Mouse (Mus musculus) erythroid progenitor cell, adult 5-6 weeks (primary cell): ENCODE measurements at regions not wholly inside any gene's neighbourhood (a gene's known extent, or its start where the extent isn't known, plus 50 kb on each side); places are given as distances from the start of the nearest gene placed in this dataset.

Source experiments
- ATAC-seq: replicated peaks from 2 replicates; pipeline ENCODE4 v1.8.0; 2016; ENCODE audit warnings: moderate number of reproducible peaks, mild to moderate bottlenecking, moderate TSS enrichment, inconsistent platforms; ENCODE audit not compliant: poor library complexity, low FRiP score, severe bottlenecking

DNA sequence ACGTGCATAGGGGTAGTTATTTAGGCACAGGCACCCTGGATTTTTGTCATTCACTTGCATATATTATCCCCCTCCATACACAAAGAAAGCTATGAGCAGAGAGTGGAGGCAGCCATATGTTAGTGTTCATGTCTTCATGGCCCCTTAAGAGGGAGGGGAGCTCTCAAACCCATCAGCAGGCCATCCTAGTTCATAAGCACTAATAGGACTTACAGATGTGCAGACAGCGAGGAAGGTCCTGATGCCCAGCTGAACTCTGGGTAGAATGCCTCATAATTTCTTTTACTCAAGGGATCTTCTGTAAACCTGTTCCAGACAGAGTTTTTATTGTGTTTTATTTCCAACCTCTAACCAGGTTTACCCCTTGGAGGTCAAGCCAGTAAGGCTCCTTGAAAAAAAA lies 356.3 kb upstream of the Ubash3b start:
- no peak for ATAC-seq

DNA sequence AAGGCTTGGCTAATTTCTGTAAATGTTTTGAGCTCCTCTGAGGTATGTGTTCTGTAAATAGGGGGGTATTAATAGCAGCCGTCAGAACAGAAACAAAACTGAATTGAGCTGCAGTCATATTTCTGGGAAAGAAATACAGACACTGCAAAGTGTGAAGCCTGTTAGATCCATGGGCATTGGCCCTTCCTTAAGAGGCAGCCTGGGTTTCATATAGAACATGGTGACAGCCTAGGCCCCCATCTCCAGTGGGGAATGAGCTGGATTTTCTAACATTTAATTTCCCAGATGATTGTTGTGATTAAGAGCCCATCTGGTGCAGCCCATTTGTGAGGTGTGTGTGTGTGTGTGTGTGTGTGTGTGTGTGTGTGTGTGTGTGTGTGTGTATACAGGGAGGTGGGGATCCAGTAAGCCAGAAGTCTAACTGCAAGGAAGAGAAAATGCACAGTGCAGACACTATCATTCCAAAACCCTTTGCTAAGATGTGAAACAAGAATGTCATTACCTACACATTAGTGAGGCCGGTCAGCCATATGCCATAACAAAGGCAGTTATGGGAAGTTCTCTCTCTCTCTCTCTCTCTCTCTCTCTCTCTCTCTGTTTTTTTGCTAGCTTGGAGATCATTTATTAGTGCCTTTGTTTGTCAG lies 355.7 kb upstream of the Ubash3b start:
- no peak for ATAC-seq

DNA sequence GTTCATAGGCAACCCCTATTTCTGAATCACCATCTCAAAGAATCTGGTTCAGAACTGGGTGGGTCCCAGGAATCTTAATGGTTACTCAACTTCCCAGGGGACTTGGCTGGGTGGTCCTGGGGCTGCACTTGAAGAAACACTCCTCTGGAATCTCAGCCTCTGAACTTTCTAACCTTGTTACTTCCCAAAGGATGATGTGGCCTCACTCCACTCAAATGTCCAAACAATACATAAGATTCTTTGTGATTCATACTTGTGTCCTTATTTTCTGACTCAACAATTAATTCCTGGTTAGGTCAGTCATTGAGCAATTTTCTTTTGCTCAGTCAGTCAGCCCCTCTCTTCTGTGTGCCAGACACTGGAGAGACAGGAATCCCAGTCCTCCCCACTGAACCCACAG lies 353.7 kb upstream of the Ubash3b start:
- ATAC-seq: no peak

DNA sequence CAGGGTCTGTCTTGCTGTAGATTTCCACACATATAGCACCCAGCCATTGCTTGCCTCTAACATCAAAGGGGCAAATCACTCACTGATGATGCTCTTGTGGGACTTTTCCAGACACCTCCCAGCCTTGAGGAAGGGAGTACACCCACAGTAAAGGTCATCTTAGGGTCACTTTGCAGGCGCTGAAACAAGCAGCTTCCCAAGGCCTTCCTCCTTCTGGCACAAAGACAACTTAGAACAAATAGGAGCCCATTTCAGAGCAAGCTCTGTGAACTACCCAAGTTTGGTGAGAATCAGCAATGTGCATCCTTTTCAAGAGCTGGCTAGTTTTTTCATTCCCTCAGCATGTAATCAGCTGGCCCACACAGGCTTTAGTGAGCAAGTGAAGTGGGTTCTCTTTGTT lies 352.2 kb upstream of the Ubash3b start:
- ATAC-seq: no peak

DNA sequence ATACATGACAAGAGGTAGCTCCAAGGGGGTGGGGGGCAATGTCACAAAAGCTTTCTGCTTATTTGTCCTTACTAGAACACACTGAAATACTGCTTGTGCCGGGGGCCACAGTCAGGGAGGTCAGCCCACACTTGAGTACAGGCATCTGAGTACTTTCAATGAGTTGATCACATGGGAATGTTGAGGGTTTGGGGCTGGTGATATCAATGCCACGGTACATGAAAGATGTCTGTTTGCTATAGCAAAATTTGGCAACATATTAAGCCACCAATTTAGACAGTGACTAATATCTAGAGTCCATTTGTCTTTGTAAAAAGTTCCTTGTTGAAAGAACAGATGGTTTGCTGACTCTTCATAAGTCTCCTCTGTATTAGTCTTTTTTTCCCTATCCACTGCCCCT lies 348.1 kb upstream of the Ubash3b start:
- no peak for ATAC-seq

DNA sequence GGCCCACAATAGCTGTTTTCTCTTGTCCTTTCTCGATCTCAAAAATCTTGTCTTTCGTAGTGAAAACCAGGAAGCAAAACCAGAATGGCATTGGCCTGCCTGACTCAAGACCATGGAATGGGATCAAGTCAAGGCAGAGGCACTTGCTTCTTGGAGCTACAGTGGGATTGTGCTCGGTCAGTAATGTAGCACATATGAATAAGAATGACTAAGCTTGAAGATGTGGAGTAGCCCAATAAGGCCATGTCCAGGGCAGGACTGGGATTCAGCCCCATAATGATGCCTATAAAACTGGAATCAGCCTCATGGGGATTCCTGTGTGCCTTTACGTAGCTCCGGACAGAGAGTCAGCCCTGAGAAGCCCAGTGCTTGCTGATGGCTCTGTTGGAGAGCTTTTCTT lies 347.2 kb upstream of the Ubash3b start:
- no peak for ATAC-seq

DNA sequence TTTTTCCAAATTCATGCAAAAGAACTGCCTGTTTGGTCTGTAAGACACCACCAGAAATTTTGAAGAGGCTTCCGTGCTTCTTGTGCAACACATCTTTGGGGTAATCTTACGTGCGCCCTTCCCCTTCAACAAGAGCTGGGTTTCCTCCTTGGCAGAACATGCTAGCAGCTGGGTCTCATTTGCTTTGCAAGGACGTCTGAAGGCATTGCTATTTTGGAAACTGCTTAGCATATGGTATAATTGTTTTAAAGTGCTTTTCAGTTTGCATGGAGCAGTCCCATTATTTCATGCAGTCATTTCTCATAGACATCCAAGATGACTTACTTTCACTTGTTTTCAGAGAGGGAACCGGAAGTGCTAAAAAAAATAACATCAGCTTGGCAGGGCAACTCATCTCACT lies 336.8 kb upstream of the Ubash3b start:
- ATAC-seq: no peak

DNA sequence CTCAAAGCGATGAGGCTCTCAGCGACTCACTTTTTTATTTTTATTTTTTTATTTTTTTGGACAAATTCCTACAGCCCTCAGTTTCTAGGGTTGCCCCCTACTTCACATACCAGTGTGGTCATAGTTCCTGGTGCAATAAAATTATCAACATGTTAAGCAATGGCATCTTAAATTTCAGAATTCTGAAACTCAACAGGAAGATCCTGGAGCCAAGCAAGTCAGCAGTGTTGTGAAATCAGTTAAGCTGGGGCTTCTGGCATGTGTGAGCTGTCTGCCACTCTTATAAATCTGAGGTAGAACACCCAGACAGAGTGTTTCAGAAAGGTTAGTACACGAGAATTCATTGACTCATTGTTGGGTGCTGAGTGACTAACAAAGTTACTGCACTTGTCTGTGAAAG lies 328.6 kb upstream of the Ubash3b start:
- ATAC-seq: no peak

DNA sequence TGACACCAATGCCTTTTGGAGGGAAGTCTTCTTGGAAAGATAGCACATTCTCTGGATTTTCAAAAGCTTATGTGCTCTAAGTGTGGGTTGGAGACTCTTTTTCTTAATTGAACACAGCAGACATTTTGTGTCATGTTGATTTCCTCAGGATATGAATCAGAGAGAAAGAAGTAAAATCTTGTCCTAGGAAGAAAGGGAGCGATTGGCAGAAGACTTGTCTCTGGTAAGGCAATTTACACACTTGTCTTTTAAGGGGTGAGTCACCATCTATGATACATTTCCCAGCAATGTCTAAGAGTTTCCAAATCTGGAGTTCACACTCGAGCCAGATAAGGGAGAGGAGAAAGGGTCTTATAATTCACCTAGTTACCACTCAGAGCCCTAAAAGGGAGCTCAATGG lies 326.5 kb upstream of the Ubash3b start:
- no peak for ATAC-seq

DNA sequence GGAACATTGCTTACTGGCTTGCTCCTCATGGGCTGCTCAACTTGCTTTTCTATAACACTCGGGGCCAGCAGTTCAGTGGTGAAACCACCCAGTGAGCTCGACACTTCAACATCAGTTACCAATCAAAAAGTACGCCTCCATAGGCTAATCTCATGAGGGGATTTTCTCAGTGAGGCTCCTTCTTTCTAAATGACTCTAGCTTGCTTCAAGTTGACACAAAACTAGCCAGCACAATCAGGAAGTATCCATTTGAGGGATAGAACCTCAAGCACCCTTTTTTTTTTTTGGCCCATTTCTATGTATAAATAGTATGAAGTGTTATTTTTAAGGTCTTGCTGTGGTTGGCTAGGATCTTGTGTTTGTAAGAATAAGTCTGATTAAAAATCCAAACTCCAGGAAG lies 321.7 kb upstream of the Ubash3b start:
- ATAC-seq: no peak

DNA sequence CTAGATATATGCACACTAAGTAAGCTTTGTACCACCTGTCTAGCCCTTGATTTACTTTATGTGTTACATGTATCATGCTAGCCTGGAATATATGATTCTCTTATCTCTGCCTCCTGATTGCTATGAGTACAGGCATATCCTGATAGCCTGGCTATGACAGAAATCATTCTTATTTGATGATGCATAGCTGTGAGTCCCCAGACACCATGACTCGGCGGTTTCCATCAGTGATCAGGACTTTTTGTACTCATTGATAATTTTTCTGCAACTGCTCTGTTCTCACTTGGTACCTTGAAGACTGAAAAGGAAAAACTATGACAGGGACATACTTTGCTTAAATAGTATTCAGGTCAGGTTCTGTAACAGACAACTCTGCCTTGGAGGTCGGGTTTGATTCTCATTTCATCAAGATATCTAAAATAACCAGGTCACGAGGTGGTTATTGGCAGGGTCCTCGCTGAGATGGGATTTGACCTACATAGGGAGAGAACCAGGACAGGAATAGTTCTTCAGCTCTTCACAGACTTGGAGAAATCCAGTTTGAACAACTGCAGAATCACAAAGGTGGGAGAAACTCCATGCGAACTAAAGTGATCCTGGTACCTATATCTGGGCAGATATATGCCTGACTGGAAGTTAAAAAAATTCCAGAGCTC lies 320.2 kb upstream of the Ubash3b start:
- ATAC-seq: no peak

DNA sequence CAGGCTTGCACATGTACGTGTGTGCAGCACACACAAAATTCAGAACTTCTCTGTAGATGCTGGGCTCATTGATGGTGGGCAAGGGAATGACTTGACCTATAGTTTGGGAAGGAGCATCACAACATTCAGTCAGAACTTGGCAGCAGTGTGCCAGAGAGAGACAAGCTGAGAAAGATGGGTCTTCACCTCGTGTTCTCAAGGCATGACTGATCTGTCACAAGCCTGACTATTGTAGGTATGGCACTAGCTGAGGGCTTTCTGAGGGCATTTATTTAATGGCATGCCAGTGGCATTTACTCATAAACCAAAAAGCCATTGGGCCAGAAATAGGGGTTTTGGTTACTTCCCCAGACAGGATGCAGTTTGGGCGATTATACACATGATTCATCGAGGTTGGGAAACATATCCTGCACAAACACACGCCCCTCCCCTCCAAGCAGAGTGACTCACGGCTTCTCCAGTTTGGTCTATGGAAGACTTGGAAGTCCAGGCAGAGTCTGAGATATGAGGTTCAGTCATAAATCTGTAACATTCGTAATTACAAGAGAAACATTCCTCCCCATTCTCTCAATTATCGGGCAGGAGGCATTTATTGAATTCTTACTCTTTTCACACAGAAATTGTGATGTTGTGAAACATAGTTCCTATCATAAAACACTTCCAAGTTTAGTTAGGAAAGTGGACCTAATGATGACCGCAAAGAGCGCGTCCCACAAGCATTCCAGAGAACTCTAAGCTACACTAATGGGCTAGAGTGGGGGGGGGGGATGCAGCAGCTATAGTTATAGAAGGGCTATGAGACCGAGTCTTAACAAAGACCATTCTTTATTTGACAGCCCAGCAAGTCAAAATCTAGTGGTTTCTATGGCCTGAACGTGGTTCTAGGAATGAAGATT lies 318.6 kb upstream of the Ubash3b start:
- no peak for ATAC-seq

DNA sequence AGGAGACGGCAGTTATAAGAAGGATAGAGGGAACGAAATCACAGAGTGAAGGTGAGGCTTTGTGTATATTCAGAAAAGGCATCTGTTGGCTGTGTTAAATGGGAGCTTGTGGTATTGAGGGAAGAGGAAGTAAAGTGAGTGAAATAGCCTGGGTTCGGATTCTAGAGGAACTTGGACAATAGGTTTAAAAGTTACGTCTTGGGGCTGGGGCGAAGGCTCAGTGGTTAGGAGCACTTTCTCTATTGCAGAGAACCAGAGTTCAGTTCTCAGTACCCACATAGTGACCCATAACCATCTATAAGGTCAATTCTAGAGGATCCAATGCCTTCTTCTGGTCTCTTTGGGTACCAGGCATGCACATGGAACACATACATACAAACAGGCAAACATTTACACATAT lies 317.6 kb upstream of the Ubash3b start:
- no peak for ATAC-seq

DNA sequence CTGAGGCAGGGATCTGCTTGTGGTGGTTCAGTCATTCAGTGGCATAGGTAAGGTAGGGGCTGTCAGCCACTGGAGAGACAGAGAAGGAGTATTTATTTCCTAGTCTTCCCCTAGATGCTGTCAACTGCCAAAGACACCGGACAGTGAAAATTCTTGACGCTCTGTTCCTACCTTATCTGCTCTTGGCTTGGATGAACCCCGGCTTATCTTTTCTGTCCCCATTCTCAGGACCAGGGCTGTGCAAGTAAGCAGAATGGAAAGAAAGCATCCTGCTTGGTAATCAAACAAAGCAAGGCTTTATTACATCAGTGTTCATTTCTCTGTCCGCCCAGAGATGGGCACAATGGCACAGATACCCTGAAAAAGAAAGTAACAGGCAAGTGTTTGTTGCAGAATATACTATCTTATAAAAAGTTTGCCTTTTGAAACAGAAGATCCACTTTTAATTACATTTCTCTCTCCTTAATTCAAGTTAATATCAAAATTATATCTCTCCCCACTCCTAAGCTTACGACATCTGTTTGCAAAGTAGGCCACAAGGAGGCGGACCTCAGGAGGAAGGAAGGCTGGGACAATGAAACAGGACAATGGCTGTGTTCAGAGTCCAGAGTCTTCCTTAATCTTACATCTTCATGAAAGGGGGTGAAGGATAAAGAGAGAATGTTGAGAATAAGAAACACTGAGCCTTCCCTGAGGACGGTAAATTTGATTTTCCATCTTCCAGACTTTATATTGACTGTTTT lies 316.8 kb upstream of the Ubash3b start:
- ATAC-seq: no peak

DNA sequence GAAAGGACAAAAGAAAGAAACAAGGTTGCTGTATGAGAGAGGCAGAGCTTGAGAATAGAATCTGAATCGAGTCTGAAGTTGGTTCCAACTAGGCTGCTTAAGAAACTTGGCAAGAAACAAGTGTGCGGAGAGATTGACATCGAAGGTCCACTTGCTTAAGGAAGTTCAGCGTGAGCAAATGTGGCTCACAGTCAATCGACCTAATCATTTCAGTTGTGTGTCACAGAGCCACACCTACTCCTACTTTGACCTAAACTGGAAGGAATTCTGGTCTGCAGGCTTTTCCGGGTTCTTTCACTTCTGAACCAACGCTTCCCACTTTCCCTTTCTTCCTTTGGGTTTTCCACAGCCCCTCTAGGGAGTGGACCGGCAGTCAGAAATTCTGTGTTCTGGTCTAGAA lies 313.8 kb upstream of the Ubash3b start:
- ATAC-seq: no peak

DNA sequence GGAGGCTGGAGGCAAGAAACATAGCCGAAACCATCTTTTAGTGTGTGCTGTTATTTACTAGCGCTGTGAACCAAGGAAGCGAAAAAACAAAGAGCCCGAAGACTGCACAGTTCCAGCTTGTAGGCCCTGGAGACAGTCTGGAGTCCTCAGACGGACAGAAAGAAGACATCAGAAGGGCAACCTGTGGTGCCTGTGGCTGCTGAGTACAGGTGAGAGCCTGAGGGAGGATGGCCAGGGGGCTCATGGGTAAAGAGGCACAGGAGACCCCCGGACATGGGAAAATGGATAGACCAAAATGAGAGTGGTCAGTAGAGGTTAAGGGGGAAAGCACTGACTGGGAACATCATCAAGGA lies 313.4 kb upstream of the Ubash3b start:
- no peak for ATAC-seq

DNA sequence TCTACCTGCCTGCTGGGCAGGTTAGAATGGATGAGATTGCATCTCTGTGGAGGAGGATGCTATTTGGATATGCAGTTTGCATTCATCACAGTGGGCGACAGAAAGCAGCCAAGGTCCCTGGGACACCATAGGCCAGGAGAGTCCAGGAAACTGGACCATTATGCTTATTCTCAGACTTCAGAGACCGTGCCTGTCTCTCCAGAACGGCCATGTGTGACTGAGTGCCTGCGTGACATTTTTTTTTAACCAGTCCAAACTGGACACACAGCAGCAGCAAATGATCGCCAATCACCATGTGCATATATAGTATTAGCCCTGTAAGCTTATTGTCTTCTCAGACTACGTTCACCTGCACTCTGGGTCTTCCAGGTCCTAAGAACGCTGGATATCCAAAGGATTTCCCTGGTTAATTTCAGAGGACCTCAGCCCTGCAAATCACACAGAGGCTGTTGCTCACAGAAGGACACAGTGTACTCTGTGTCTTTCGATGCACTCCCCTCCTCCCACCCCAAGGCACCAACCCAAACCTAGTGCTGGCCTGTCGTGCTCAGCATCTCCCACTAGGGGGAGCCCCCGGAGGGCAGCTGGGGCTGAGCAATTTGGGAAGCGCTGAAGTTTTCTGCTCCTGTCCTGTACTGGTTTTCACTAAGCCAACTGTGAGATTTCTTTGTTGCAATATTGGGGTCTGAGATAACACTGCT lies 312.9 kb upstream of the Ubash3b start:
- no peak for ATAC-seq

DNA sequence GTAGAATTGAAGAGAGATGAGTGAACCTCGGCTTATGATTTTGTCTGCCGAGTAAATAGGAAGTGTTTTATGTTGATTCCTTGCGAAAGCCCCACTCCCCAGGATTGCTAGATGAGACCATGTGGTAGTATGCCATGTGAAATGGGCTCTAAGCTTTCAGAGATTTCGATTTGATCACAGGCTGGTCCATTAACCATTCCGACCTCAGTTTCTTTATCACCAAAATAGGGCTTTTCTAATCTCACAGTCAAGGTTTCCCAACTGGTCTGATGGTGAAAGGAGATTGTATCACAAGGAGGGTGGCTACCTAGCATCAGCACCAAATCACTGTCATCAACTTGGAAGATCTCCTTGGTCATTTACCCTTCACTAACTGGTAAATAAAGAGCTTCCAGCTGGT lies 312.0 kb upstream of the Ubash3b start:
- no peak for ATAC-seq

DNA sequence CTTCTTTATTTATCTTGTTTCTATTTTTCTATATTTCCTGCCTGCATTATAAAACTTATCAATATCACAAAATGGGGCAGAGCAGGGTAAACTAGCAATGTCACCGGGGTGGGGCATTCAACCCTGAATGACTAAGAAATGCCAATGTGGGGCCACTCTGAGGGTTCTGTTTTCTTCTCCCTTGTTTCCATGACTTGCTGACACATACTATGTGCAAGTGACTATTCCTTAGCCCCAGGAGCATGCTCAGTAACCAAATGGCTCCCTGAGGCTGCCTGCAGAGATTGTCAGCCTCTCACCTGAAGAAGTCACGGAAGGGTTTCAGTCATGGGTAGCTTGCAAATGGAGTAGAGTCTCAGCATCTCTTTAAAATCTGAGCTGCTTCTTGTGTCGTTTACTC lies 309.8 kb upstream of the Ubash3b start:
- ATAC-seq: no peak

DNA sequence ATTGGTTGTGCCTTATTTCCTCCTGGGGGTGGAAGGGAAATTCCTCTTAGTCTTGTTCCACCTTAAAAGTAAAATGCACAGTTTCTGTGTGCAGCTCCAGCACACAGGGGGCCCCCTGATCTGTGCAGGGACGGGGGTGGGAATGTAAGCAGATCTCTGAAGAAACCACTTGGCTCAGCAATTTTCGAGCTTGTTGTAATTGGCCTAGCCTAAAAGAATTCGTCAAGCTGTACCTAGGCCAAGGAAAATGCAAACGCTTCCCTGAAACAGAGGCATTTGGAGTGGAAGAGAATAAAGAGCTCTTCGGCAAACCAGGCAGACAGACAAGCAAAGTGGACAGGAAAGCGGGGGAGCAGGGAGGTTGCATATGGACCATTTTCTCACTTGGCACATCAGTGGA lies 308.5 kb upstream of the Ubash3b start:
- no peak for ATAC-seq
